Mouse (Mus musculus) C2C12 (cell line): Measurements from ENCODE around the gene Samd4b. TPM values are rescaled to one million over a fixed set of nuclear protein-coding genes. Genes with fewer than 3 reads are reported as not detected.

Experiments used
- H3K27me3 ChIP-seq: one replicate; pipeline ENCODE4 v1.6.1; 2011; ENCODE audit not compliant: control insufficient read depth, insufficient read depth, insufficient read length
- H3K36me3 ChIP-seq: one replicate; pipeline ENCODE4 v1.6.1; 2011; ENCODE audit not compliant: control insufficient read depth, insufficient read depth
- H3K4me3 ChIP-seq: one replicate; pipeline ENCODE4 v1.5.1; 2011; ENCODE audit warnings: mild to moderate bottlenecking, control low read depth; ENCODE audit not compliant: poor library complexity, insufficient read depth, severe bottlenecking
- H3K79me2 ChIP-seq: one replicate; pipeline ENCODE4 v1.6.1; 2011; ENCODE audit not compliant: control insufficient read depth, insufficient read depth
- H3K79me3 ChIP-seq: one replicate; pipeline ENCODE4 v1.6.1; 2011; ENCODE audit warnings: low read depth, control low read depth
- H3ac ChIP-seq: one replicate; pipeline ENCODE3; 2011; ENCODE audit warnings: low read depth; ENCODE audit not compliant: control insufficient read depth, insufficient read length
- CEBPB ChIP-seq: IDR thresholded peaks from one replicate; pipeline ENCODE4 v1.6.1; 2011; ENCODE audit warnings: low read depth, mild to moderate bottlenecking, control low read depth, moderate library complexity
- CTCF ChIP-seq: IDR thresholded peaks from one replicate; pipeline ENCODE4 v1.5.1; 2011; ENCODE audit not compliant: control insufficient read depth, insufficient read depth, insufficient read length
- FOSL1 ChIP-seq: IDR thresholded peaks from one replicate; pipeline ENCODE4 v1.8.0; 2011; ENCODE audit warnings: mild to moderate bottlenecking, low read length; ENCODE audit not compliant: poor library complexity, insufficient read depth, severe bottlenecking
- MAX ChIP-seq: IDR thresholded peaks from one replicate; pipeline ENCODE4 v1.6.1; 2011; ENCODE audit warnings: mild to moderate bottlenecking, control low read depth
- MYOD1 ChIP-seq: IDR thresholded peaks from one replicate; pipeline ENCODE4 v1.6.1; 2011; ENCODE audit warnings: low read depth; ENCODE audit not compliant: control insufficient read depth, insufficient read length
- MYOG ChIP-seq: IDR thresholded peaks from one replicate; pipeline ENCODE4 v1.6.1; 2011; ENCODE audit not compliant: control insufficient read depth, insufficient read length; ENCODE audit errors: extremely low read depth
- USF1 ChIP-seq: IDR thresholded peaks from one replicate; pipeline ENCODE4 v1.6.1; 2011; ENCODE audit warnings: low read depth, mild to moderate bottlenecking, control low read depth, moderate library complexity
- polyA plus RNA-seq: library from polyadenylated mRNA; unstranded; fragments of >200 nt; fragmentation: generic; extraction: Trizol; gene quantifications from one replicate; pipeline ENCODE4 v1.2.1, GENCODE M21; 2012; ENCODE audit warnings: missing spikeins

Gene Samd4b
- polyA plus RNA-seq, 1 experiment, result 42.6 TPM

GRCm38 (mm10) chr7:28562371-28562770 lies 35.6 kb downstream of the Samd4b start:
- Histone ChIP-seq H3K79me3 (no peaks in the 10 kb centered on the region), H3K27me3 (no peaks in the 10 kb centered on the region), H3K4me3 (no peak overlapping the region), H3K79me2 (no peaks in the 10 kb centered on the region), H3ac (no peak overlapping the region), H3K36me3 (peaks cover 16% of the 10 kb centered on the region)
- TF ChIP-seq USF1 (no peak), CEBPB (no peak), MAX (no peak), MYOG (no peak), MYOD1 (no peak), FOSL1 (no peak), CTCF (no peak)

- Histone ChIP-seq H3K79me3 (no peaks in the 10 kb centered on the region), H3K36me3 (peaks cover 12% of the 10 kb centered on the region), H3ac (no peak overlapping the region), H3K79me2 (no peaks in the 10 kb centered on the region), H3K27me3 (no peaks in the 10 kb centered on the region), H3K4me3 (no peak overlapping the region)
- TF ChIP-seq MYOD1 (no peak), CEBPB (no peak), CTCF (no peak), MAX (no peak), FOSL1 (no peak), USF1 (no peak), MYOG (no peak)
Measured at GRCm38 (mm10) chr7:28561967-28562366, 36.0 kb downstream of the Samd4b start.

- TF ChIP-seq MYOD1, result no peak
- no peak for TF ChIP-seq CEBPB
- no peak for TF ChIP-seq MYOG
- TF ChIP-seq CTCF, result no peak
- no peak for TF ChIP-seq USF1
- no peak for TF ChIP-seq MAX
- TF ChIP-seq FOSL1, result no peak
- Histone ChIP-seq H3K27me3 (no peaks in the 10 kb centered on the region), H3ac (no peak overlapping the region), H3K36me3 (peaks cover 6% of the 10 kb centered on the region), H3K79me3 (no peaks in the 10 kb centered on the region), H3K79me2 (no peaks in the 10 kb centered on the region), H3K4me3 (no peak overlapping the region)
Measured at GRCm38 (mm10) chr7:28560856-28561255, 37.1 kb downstream of the Samd4b start.

- Histone ChIP-seq H3K4me3 (no peak overlapping the region), H3K79me2 (no peaks in the 10 kb centered on the region), H3K27me3 (no peaks in the 10 kb centered on the region), H3ac (no peak overlapping the region), H3K79me3 (no peaks in the 10 kb centered on the region), H3K36me3 (no peaks in the 10 kb centered on the region)
- no peak for TF ChIP-seq MYOG
- TF ChIP-seq CTCF, result no peak
- no peak for TF ChIP-seq FOSL1
- no peak for TF ChIP-seq USF1
- TF ChIP-seq MYOD1, result no peak
- no peak for TF ChIP-seq CEBPB
Measured at GRCm38 (mm10) chr7:28558486-28558885, 39.5 kb downstream of the Samd4b start.

- H3K79me2 ChIP-seq, result no peaks in the 10 kb centered on the region
- H3K4me3 ChIP-seq, result no peak overlapping the region
- no peaks in the 10 kb centered on the region for H3K27me3 ChIP-seq
- H3ac ChIP-seq, result no peak overlapping the region
- peak; percentile 65 for TF ChIP-seq MYOD1
- TF ChIP-seq FOSL1, result no peak
- H3K36me3 ChIP-seq, result no peaks in the 10 kb centered on the region
- no peaks in the 10 kb centered on the region for H3K79me3 ChIP-seq
Measured at GRCm38 (mm10) chr7:28557708-28558107, 40.2 kb downstream of the Samd4b start.

GRCm38 (mm10) chr7:28557069-28557468 lies 40.9 kb downstream of the Samd4b start:
- H3ac ChIP-seq, result no peak overlapping the region
- no peaks in the 10 kb centered on the region for H3K79me3 ChIP-seq
- no peaks in the 10 kb centered on the region for H3K36me3 ChIP-seq
- no peaks in the 10 kb centered on the region for H3K27me3 ChIP-seq
- H3K4me3 ChIP-seq, result no peak overlapping the region
- TF ChIP-seq FOSL1 (no peak), CEBPB (no peak), MAX (no peak), CTCF (no peak)
- no peaks in the 10 kb centered on the region for H3K79me2 ChIP-seq
